Mouse (Mus musculus) limb, embryonic 14.5 days (tissue): Measurements from ENCODE around the gene Gng10. TPM values are rescaled to one million over a fixed set of nuclear protein-coding genes. Genes with fewer than 3 reads are reported as not detected.

ENCODE experiments used
- ATAC-seq: fragments of 200-750 bp; cut with Nextera tagmentation; 2 replicates; pipeline ENCODE4 v1.8.0; 2017; ENCODE audit warnings: low read depth, moderate number of reproducible peaks, moderate TSS enrichment; ENCODE audit not compliant: low FRiP score
- DNase-seq: peaks from one replicate; pipeline ENCODE4 v3.0.0-alpha.2; 2015; ENCODE audit warnings: low spot score
- H3K27ac ChIP-seq: fragments of 300-500 bp; sonication (generic); replicated peaks from 2 replicates; pipeline ENCODE4 v1.5.1; 2014; ENCODE audit warnings: low read depth, mild to moderate bottlenecking, low read length, moderate library complexity, mixed read lengths
- H3K27me3 ChIP-seq: fragments of 300-500 bp; sonication (generic); 2 replicates; pipeline ENCODE4 v1.6.1; 2014; ENCODE audit warnings: low read length, mixed read lengths; ENCODE audit not compliant: control insufficient read depth, insufficient read depth
- H3K36me3 ChIP-seq: fragments of 300-500 bp; sonication (generic); 2 replicates; pipeline ENCODE4 v1.6.1; 2014; ENCODE audit warnings: mild to moderate bottlenecking, low read length, moderate library complexity, mixed read lengths; ENCODE audit not compliant: control insufficient read depth, insufficient read depth
- H3K4me1 ChIP-seq: fragments of 300-500 bp; sonication (generic); 2 replicates; pipeline ENCODE4 v1.6.1; 2014; ENCODE audit warnings: antibody characterized with exemption, low read length, mixed read lengths; ENCODE audit not compliant: control insufficient read depth, insufficient read depth
- H3K4me2 ChIP-seq: fragments of 300-500 bp; sonication (generic); replicated peaks from 2 replicates; pipeline ENCODE4 v1.6.1; 2014; ENCODE audit warnings: low read depth, mild to moderate bottlenecking, low read length, moderate library complexity; ENCODE audit not compliant: severe bottlenecking
- H3K4me3 ChIP-seq: fragments of 300-500 bp; sonication (generic); replicated peaks from 2 replicates; pipeline ENCODE4 v1.5.1; 2014; ENCODE audit warnings: low read length
- H3K9ac ChIP-seq: fragments of 300-500 bp; sonication (generic); 2 replicates; pipeline ENCODE4 v1.6.1; 2014; ENCODE audit warnings: mild to moderate bottlenecking, low read depth, low read length, moderate library complexity; ENCODE audit not compliant: severe bottlenecking
- H3K9me3 ChIP-seq: fragments of 300-500 bp; sonication (generic); 2 replicates; pipeline ENCODE4 v1.6.1; 2016; ENCODE audit warnings: low read length; ENCODE audit not compliant: control insufficient read depth
- POLR2A ChIP-seq: fragments of 200-500 bp; IDR thresholded peaks from 2 replicates; pipeline ENCODE4 v1.8.0; 2012; ENCODE audit warnings: inconsistent platforms, mild to moderate bottlenecking, moderate library complexity, borderline replicate concordance; ENCODE audit not compliant: insufficient read depth, insufficient read length; ENCODE audit errors: extremely low read depth
- WGBS: fragments of 180-500 bp; shearing (Covaris S2); extraction: QIAGEN DNeasy Blood & Tissue Kit; methylation state at CpG from one replicate; pipeline ENCODE4 v1.1.7; 2014; 5-methylcytosine and 5-hydroxymethylcytosine counted together
- polyA plus RNA-seq, 2 experiments: library from polyadenylated mRNA; depleted of rRNA in 1 of 2; stranded (reverse) in 1 of 2; unstranded in 1 of 2; fragments of >200 nt; fragmentation: Nextera tagmentation in 1 of 2; extraction: Ambion mirVana in 1 of 2; gene quantifications; 2 replicates each; pipeline versions ENCODE4 v1.2.1 to v1.2.3; 2012 to 2014

The Gng10 gene
- polyA plus RNA-seq, 2 experiments, result 60.9 to 143 TPM

GRCm38 (mm10) chr4:59015181-59015580, 19.7 kb upstream of the Gng10 start:
- no peak for ATAC-seq

GRCm38 (mm10) chr4:59016922-59017321, 18.0 kb upstream of the Gng10 start:
- DNase-seq (no peak), ATAC-seq (no peak)
- Histone ChIP-seq H3K9me3 (no peaks in the 10 kb centered on the region), H3K4me1 (no peaks in the 10 kb centered on the region), H3K27me3 (no peaks in the 10 kb centered on the region), H3K36me3 (peaks cover 37% of the 10 kb centered on the region), H3K4me2 (no peak overlapping the region), H3K9ac (no peak overlapping the region), H3K4me3 (no peak overlapping the region), H3K27ac (no peak overlapping the region)
- TF ChIP-seq POLR2A, result no peak
- WGBS, result 91% methylated on average over 2 of the region's 2 CpGs

More at GRCm38 (mm10) chr4:59015181-59015580, 19.7 kb upstream of the Gng10 start:
- H3K9me3 ChIP-seq, result no peaks in the 10 kb centered on the region
- no peaks in the 10 kb centered on the region for H3K4me1 ChIP-seq
- TF ChIP-seq POLR2A, result no peak
- no peak overlapping the region for H3K4me2 ChIP-seq
- peaks cover 31% of the 10 kb centered on the region for H3K36me3 ChIP-seq
- no peaks in the 10 kb centered on the region for H3K27me3 ChIP-seq
- no peak for DNase-seq
- H3K9ac ChIP-seq, result no peak overlapping the region
- no peak overlapping the region for H3K27ac ChIP-seq
- no peak overlapping the region for H3K4me3 ChIP-seq
- WGBS, result 80% methylated on average over 3 of the region's 3 CpGs

GRCm38 (mm10) chr4:59034325-59034917, 467 bp upstream of the Gng10 start:
- Histone ChIP-seq H3K27me3 (no peaks in the 10 kb centered on the region), H3K4me3 (peak overlapping the region; percentile 63), H3K9ac (no peak overlapping the region), H3K36me3 (peaks cover 12% of the 10 kb centered on the region; the same call in 1 of the 2 replicates), H3K27ac (no peak overlapping the region), H3K4me2 (peak overlapping the region; percentile 57), H3K4me1 (peaks cover 7% of the 10 kb centered on the region; the same call in 1 of the 2 replicates), H3K9me3 (no peaks in the 10 kb centered on the region)
- 74% methylated on average over 10 of the region's 10 CpGs for WGBS
- ATAC-seq (no peak; the same call in 1 of the 2 replicates), DNase-seq (no peak)
- no peak for TF ChIP-seq POLR2A

- Histone ChIP-seq H3K4me3 (peak overlapping the region; percentile 63), H3K9me3 (no peaks in the 10 kb centered on the region), H3K27ac (0 out of 2 replicates have a peak overlapping the region, but pooled peaks have one; percentile 75), H3K36me3 (peaks cover 25% of the 10 kb centered on the region), H3K9ac (peak overlapping the region; percentile 76), H3K27me3 (no peaks in the 10 kb centered on the region), H3K4me2 (peak overlapping the region; percentile 57), H3K4me1 (peaks cover 7% of the 10 kb centered on the region; the same call in 1 of the 2 replicates)
- no peak for TF ChIP-seq POLR2A
- DNase-seq (no peak), ATAC-seq (no peak)
- WGBS, result 59% methylated on average over 18 of the region's 18 CpGs
Measured at GRCm38 (mm10) chr4:59035786-59036350, 980 bp downstream of the Gng10 start.

GRCm38 (mm10) chr4:59036490-59037127, 1.7 kb downstream of the Gng10 start:
- no peak overlapping the region for H3K9ac ChIP-seq
- WGBS, result 48% methylated on average over 13 of the region's 13 CpGs
- peaks cover 7% of the 10 kb centered on the region; the same call in 1 of the 2 replicates for H3K4me1 ChIP-seq
- no peaks in the 10 kb centered on the region for H3K27me3 ChIP-seq
- H3K36me3 ChIP-seq, result peaks cover 29% of the 10 kb centered on the region
- DNase-seq (peak; percentile 88), ATAC-seq (no peak; the same call in 1 of the 2 replicates)
- H3K4me3 ChIP-seq, result no peak overlapping the region
- no peak for TF ChIP-seq POLR2A
- H3K9me3 ChIP-seq, result no peaks in the 10 kb centered on the region
- no peak overlapping the region; the same call in 1 of the 2 replicates for H3K4me2 ChIP-seq
- H3K27ac ChIP-seq, result no peak overlapping the region
